Mouse (Mus musculus): Measurements from ENCODE around the gene Nhlh2. TPM values are rescaled to one million over a fixed set of nuclear protein-coding genes. Genes with fewer than 3 reads are reported as not detected.

Gene Nhlh2
- polyA plus RNA-seq (2014; fragmentation: Nextera tagmentation; extraction: Ambion mirVana) = 0.08 TPM in 1 of 2 replicates, not detected in the other

DNA sequence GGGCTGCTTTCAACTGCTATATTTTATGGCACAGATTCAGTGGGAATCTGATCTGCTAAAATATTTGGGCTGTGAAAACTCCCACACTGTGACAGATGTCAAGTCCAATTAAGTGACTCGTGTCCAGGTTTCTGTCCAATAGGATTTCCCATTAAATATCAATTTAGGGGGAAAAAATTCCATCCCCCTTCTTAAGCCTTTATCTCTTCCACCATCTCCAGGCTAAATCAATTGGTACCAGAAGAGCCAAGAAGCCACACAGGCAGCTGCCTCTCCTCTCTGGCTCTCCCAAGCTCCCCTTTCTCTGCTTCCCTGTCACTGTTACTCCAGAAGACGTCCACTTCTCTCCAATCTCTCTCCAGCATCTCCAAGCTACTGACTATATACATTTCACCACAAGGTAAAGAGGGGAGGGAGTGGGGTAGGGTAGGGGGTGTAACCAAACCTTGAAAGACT is at the start of gene Nhlh2:
Gene Nhlh2 (plus strand): TSS at position 151 of the 456 bp plus-strand sequence.
- Histone ChIP-seq H3K36me3 (ENCODE audit: control insufficient read depth, insufficient read depth, low read length) (no peaks in the 10 kb centered on the region), H3K4me2 (ENCODE audit: low read length) (no peak within 1 kb of the TSS), H3K9ac (ENCODE audit: low read length) (no peak within 1 kb of the TSS), H3K27ac (ENCODE audit: low read depth) (no peak within 1 kb of the TSS), H3K27me3 (replicated peaks; ENCODE audit: control insufficient read depth, insufficient read depth, low read length) (peaks cover 72% of the 10 kb centered on the region), H3K4me1 (replicated peaks; ENCODE audit: control insufficient read depth, insufficient read depth, low read length) (peaks cover 5% of the 10 kb centered on the region; the same call in 1 of the 2 replicates), H3K9me3 (ENCODE audit: control insufficient read depth, low read length) (no peaks in the 10 kb centered on the region), H3K4me3 (ENCODE audit: low read depth, low read length) (no peak within 1 kb of the TSS)
- ATAC-seq (replicated peaks; ENCODE audit: low FRiP score, low TSS enrichment, low read depth) (no peak), DNase-seq (ENCODE audit: low spot score) (no peak)
- WGBS = 22% methylated on average over 2 of the region's 2 CpGs

DNA sequence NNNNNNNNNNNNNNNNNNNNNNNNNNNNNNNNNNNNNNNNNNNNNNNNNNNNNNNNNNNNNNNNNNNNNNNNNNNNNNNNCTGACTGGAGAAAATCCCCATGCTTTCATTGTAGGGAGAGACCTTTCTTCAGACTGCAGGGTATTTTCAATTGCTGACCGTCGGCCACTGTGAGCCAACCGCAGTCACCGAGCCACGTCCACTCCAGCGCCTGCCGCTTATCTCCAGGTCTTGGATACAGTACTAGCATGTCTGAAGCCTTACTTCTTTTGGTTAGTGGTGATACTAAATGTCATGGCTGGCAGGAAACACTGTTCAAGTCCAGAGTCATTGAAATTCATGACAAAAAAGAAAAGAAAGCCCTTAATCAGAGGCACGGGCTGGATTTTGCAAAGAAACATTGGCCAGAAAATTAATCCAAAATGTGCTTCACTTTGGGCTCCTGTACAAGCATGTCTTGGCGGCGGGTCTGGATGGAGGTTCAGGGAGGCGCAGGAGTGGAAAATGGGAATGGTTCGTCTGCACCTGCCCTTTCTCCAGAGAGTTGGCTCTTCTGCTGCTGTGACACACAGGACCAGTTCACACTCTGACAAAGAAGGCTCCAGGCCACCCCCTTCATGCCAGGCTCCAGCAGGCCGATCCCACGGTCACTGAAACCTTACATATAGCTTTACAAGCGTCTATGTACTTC is 48.6 kb upstream of the Nhlh2 start:
- H3K4me2 ChIP-seq (ENCODE audit: low read length) = no peak overlapping the region
- no peaks in the 10 kb centered on the region for H3K9me3 ChIP-seq (ENCODE audit: control insufficient read depth, low read length)
- 93% methylated on average over 15 of the region's 15 CpGs for WGBS
- H3K27me3 ChIP-seq (replicated peaks; ENCODE audit: control insufficient read depth, insufficient read depth, low read length) = no peaks in the 10 kb centered on the region
- H3K9ac ChIP-seq (ENCODE audit: low read length) = no peak overlapping the region
- no peaks in the 10 kb centered on the region for H3K4me1 ChIP-seq (replicated peaks; ENCODE audit: control insufficient read depth, insufficient read depth, low read length)
- H3K4me3 ChIP-seq (ENCODE audit: low read depth, low read length) = no peak overlapping the region
- H3K27ac ChIP-seq (ENCODE audit: low read depth) = no peak overlapping the region
- no peak for DNase-seq (ENCODE audit: low spot score)
- no peak for ATAC-seq (replicated peaks; ENCODE audit: low FRiP score, low TSS enrichment, low read depth)
- no peaks in the 10 kb centered on the region for H3K36me3 ChIP-seq (ENCODE audit: control insufficient read depth, insufficient read depth, low read length)

DNA sequence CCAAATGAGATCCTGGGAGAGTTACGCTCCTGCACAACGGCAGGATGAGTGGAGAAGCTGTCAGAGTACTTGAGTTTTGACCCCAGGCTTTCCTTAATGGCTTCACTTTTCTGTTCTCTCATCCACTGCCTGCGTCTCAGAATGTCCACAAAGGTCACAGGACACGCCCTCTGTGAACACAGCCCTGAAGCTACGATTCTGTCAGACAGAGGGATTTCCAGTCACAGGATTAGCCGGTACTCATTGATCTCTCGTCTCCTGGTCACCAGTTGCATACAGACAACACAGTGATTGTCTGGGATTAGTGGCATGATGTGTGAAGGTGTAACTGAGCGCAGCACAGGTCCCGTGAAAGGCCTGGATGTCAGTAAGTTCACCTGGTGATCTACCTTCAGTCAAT is 46.4 kb upstream of the Nhlh2 start:
- no peak for ATAC-seq (replicated peaks; ENCODE audit: low FRiP score, low TSS enrichment, low read depth)
- WGBS = 22% methylated on average over 9 of the region's 9 CpGs
- no peak overlapping the region for H3K27ac ChIP-seq (ENCODE audit: low read depth)
- H3K36me3 ChIP-seq (ENCODE audit: control insufficient read depth, insufficient read depth, low read length) = no peaks in the 10 kb centered on the region
- no peak overlapping the region for H3K4me2 ChIP-seq (ENCODE audit: low read length)
- no peaks in the 10 kb centered on the region for H3K27me3 ChIP-seq (replicated peaks; ENCODE audit: control insufficient read depth, insufficient read depth, low read length)
- no peak overlapping the region for H3K4me3 ChIP-seq (ENCODE audit: low read depth, low read length)
- no peaks in the 10 kb centered on the region for H3K9me3 ChIP-seq (ENCODE audit: control insufficient read depth, low read length)
- H3K4me1 ChIP-seq (replicated peaks; ENCODE audit: control insufficient read depth, insufficient read depth, low read length) = no peaks in the 10 kb centered on the region
- DNase-seq (ENCODE audit: low spot score) = no peak
- no peak overlapping the region for H3K9ac ChIP-seq (ENCODE audit: low read length)

DNA sequence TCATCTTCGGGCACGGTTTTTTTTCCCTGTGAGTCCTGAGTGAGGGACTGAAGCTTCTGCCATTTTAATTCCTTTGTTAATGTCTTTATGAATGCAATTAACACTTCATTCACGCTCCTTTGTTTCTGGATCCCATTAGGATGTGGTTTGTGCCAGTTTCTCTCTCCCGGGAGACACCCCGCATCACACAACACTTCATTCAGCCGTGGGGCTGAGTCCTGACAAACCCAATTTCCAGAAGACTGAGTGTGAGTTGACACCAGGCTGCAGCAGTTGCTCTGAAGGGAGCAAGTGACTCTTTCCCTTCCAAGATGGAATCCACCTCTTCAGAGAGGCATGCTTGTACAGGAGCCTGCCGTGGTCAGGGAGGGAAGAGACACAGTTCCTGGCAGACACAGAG is 45.5 kb upstream of the Nhlh2 start:
- H3K4me2 ChIP-seq (ENCODE audit: low read length) = no peak overlapping the region
- no peaks in the 10 kb centered on the region for H3K4me1 ChIP-seq (replicated peaks; ENCODE audit: control insufficient read depth, insufficient read depth, low read length)
- no peak overlapping the region for H3K4me3 ChIP-seq (ENCODE audit: low read depth, low read length)
- H3K27ac ChIP-seq (ENCODE audit: low read depth) = no peak overlapping the region
- no peak for ATAC-seq (replicated peaks; ENCODE audit: low FRiP score, low TSS enrichment, low read depth)
- H3K9me3 ChIP-seq (ENCODE audit: control insufficient read depth, low read length) = no peaks in the 10 kb centered on the region
- DNase-seq (ENCODE audit: low spot score) = no peak
- H3K36me3 ChIP-seq (ENCODE audit: control insufficient read depth, insufficient read depth, low read length) = no peaks in the 10 kb centered on the region
- no peaks in the 10 kb centered on the region for H3K27me3 ChIP-seq (replicated peaks; ENCODE audit: control insufficient read depth, insufficient read depth, low read length)
- no peak overlapping the region for H3K9ac ChIP-seq (ENCODE audit: low read length)
- 74% methylated on average over 7 of the region's 7 CpGs for WGBS

DNA sequence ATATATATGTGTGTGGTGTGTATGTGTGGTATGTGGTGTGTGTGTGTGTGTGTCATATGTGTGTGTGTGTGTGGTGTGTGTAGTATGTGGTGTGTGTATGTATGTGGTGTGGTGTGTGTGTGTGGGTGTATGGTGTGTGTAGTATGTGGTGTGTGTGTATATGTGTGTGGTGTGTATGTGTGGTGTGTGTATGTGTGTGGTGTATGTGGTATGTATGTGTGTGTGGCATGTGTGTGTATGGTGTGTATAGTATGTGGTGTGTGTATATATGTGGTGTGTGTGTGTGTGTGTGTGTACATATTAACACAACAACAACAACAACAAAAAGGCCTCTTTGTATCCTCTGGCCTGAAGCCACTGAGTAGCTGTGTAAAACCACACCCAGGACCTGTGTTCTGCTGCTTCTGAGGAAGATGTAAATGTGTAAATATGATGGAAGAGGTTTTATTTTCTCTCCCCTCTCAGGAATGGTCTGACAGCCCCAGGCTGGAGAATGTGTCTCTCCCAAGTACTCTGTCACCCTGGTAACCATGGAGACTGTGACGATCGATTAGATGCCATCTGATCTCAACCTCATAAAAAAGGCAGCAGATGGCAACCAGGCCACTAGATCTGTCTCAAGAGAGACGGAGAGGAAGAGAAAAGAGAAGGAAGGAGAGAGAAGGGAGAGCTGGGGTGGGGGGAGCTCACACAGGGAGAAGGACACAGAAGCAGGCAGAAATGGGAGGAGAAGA is 42.9 kb upstream of the Nhlh2 start:
- H3K36me3 ChIP-seq (ENCODE audit: control insufficient read depth, insufficient read depth, low read length) = no peaks in the 10 kb centered on the region
- no peaks in the 10 kb centered on the region for H3K4me1 ChIP-seq (replicated peaks; ENCODE audit: control insufficient read depth, insufficient read depth, low read length)
- no peak overlapping the region for H3K4me2 ChIP-seq (ENCODE audit: low read length)
- no peak overlapping the region for H3K4me3 ChIP-seq (ENCODE audit: low read depth, low read length)
- 17% methylated on average over 3 of the region's 3 CpGs for WGBS
- no peak overlapping the region for H3K9ac ChIP-seq (ENCODE audit: low read length)
- H3K27ac ChIP-seq (ENCODE audit: low read depth) = no peak overlapping the region
- ATAC-seq (replicated peaks; ENCODE audit: low FRiP score, low TSS enrichment, low read depth) (no peak), DNase-seq (ENCODE audit: low spot score) (no peak)
- H3K27me3 ChIP-seq (replicated peaks; ENCODE audit: control insufficient read depth, insufficient read depth, low read length) = no peaks in the 10 kb centered on the region
- no peaks in the 10 kb centered on the region for H3K9me3 ChIP-seq (ENCODE audit: control insufficient read depth, low read length)

DNA sequence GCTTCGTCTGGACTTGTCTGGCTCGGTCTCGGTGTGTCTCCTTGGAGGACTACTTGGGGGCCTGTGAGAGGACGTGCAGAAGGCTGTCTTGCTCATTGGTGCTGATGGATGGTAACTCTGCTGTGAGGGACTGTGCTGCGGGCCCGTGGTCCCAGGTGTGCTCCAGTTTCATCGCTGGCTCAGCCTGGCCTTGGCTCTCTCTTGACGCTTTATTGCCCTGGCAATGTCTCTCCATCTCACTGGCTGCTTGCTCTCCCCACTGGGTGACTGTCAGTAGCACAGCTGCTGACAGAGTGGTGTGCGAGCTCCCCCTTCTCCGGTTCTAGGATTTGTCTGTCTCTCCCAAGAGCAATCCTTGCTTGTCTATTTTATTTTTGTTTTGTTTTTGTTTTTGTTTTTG is 34.5 kb upstream of the Nhlh2 start:
- H3K27ac ChIP-seq (ENCODE audit: low read depth) = no peak overlapping the region
- no peak overlapping the region for H3K9ac ChIP-seq (ENCODE audit: low read length)
- no peaks in the 10 kb centered on the region for H3K4me1 ChIP-seq (replicated peaks; ENCODE audit: control insufficient read depth, insufficient read depth, low read length)
- DNase-seq (ENCODE audit: low spot score) (no peak), ATAC-seq (replicated peaks; ENCODE audit: low FRiP score, low TSS enrichment, low read depth) (no peak)
- H3K36me3 ChIP-seq (ENCODE audit: control insufficient read depth, insufficient read depth, low read length) = no peaks in the 10 kb centered on the region
- no peaks in the 10 kb centered on the region for H3K9me3 ChIP-seq (ENCODE audit: control insufficient read depth, low read length)
- no peaks in the 10 kb centered on the region for H3K27me3 ChIP-seq (replicated peaks; ENCODE audit: control insufficient read depth, insufficient read depth, low read length)
- H3K4me3 ChIP-seq (ENCODE audit: low read depth, low read length) = no peak overlapping the region
- no peak overlapping the region for H3K4me2 ChIP-seq (ENCODE audit: low read length)
- WGBS = 80% methylated on average over 10 of the region's 10 CpGs

DNA sequence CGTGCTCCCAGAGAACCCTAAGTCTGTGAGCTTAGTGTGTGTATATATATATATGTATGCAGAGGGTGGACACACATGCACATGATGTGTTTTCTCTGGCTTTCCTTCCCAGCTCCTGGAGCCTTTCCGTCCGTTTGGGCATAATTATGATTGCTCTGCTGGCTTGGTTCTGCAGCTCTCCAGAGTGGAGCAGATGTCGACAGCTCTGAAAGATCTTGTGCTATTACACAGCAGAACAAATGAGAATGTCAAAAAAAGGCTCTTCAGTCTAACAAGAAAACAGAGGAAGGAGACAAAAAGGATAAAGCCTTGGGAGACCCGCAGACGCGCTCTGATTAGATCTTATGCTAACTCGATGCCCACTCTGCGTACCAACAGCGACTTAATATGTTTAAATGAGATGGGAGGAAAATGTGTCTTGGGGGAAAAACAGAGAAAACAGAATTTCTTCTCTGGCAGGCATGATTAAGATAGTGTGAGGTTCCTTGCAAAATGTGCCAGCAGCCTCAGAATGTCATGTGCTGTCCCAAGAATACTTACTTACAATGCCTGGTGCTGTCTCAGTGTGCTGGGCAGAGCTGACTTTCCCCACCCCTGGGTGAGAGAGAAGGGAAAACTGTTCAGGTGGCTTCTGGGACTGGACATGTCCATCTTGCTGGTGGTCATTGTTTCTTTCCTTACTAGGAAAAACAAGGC is 31.4 kb upstream of the Nhlh2 start:
- ATAC-seq (replicated peaks; ENCODE audit: low FRiP score, low TSS enrichment, low read depth) = no peak
- no peak overlapping the region for H3K27ac ChIP-seq (ENCODE audit: low read depth)
- 79% methylated on average over 10 of the region's 10 CpGs for WGBS
- H3K4me1 ChIP-seq (replicated peaks; ENCODE audit: control insufficient read depth, insufficient read depth, low read length) = no peaks in the 10 kb centered on the region
- no peak for DNase-seq (ENCODE audit: low spot score)
- no peak overlapping the region for H3K4me3 ChIP-seq (ENCODE audit: low read depth, low read length)
- H3K36me3 ChIP-seq (ENCODE audit: control insufficient read depth, insufficient read depth, low read length) = no peaks in the 10 kb centered on the region
- no peak overlapping the region for H3K4me2 ChIP-seq (ENCODE audit: low read length)
- H3K9ac ChIP-seq (ENCODE audit: low read length) = no peak overlapping the region
- H3K9me3 ChIP-seq (ENCODE audit: control insufficient read depth, low read length) = no peaks in the 10 kb centered on the region
- H3K27me3 ChIP-seq (replicated peaks; ENCODE audit: control insufficient read depth, insufficient read depth, low read length) = no peaks in the 10 kb centered on the region

DNA sequence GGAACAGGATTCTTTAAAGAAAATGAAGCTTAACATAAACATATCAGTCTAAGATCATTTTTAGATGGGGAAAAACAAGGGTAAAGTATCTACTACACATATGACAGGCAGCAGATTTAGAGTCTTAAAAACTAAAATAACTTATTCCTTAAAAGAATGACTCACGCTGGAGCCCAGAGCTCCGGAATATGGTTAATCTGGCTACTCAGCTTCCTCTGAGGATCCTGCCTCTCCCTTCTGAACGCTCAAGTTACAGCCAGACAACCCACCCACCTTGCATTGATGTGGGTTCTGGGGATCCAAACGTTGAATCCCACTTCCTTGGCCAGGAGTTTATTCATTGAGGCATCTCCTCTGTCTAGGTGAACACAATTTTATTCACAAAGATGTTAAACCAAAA is 26.0 kb upstream of the Nhlh2 start:
- H3K4me3 ChIP-seq (ENCODE audit: low read depth, low read length) = no peak overlapping the region
- WGBS = 45% methylated on average over 4 of the region's 4 CpGs
- H3K9ac ChIP-seq (ENCODE audit: low read length) = no peak overlapping the region
- ATAC-seq (replicated peaks; ENCODE audit: low FRiP score, low TSS enrichment, low read depth) = no peak
- DNase-seq (ENCODE audit: low spot score) = no peak
- H3K9me3 ChIP-seq (ENCODE audit: control insufficient read depth, low read length) = no peaks in the 10 kb centered on the region
- H3K27me3 ChIP-seq (replicated peaks; ENCODE audit: control insufficient read depth, insufficient read depth, low read length) = no peaks in the 10 kb centered on the region
- H3K36me3 ChIP-seq (ENCODE audit: control insufficient read depth, insufficient read depth, low read length) = no peaks in the 10 kb centered on the region
- H3K4me1 ChIP-seq (replicated peaks; ENCODE audit: control insufficient read depth, insufficient read depth, low read length) = no peaks in the 10 kb centered on the region
- H3K4me2 ChIP-seq (ENCODE audit: low read length) = no peak overlapping the region
- H3K27ac ChIP-seq (ENCODE audit: low read depth) = no peak overlapping the region
